8 mouse cellular contexts compared by ENCODE assay signal in genomic region chr6:7120136-7120535, GRCm38 (mm10).
DNase-seq lines count a peak whose midpoint lies in the region; ATAC-seq lines count a peak whose summit lies in the region.

No protein-coding gene starts in this region.

- no peaks in the 10 kb centered on the region for H3K27me3 ChIP-seq in forebrain, embryonic 11.5 days (ENCODE audit: control insufficient read depth, insufficient read depth, low read length)
- H3K27me3 ChIP-seq in forebrain, embryonic 12.5 days: no peaks in the 10 kb centered on the region

- no peaks in the 10 kb centered on the region for H3K4me1 ChIP-seq in forebrain, embryonic 11.5 days (replicated peaks; ENCODE audit: control insufficient read depth, insufficient read depth, low read length)
- H3K4me1 ChIP-seq in forebrain, embryonic 12.5 days: no peaks in the 10 kb centered on the region

- H3K4me2 ChIP-seq in forebrain, embryonic 11.5 days (ENCODE audit: low read depth, low read length, severe bottlenecking): no peak overlapping the region
- no peak overlapping the region for H3K4me2 ChIP-seq in forebrain, embryonic 12.5 days

- H3K9ac ChIP-seq in forebrain, embryonic 11.5 days (ENCODE audit: low read length): no peak overlapping the region
- no peak overlapping the region for H3K9ac ChIP-seq in forebrain, embryonic 12.5 days

- no peak; the same call in 1 of the 2 replicates for ATAC-seq in forebrain, embryonic 11.5 days (replicated peaks; ENCODE audit: low FRiP score)
- ATAC-seq in forebrain, embryonic 12.5 days (ENCODE audit: low FRiP score): no peak

- WGBS in forebrain, embryonic 11.5 days: 31% methylated on average over 4 of the region's 4 CpGs
- 25% methylated on average over 4 of the region's 4 CpGs for WGBS in forebrain, embryonic 12.5 days

- H3K4me3 ChIP-seq in forebrain, embryonic 11.5 days (ENCODE audit: low read depth, low read length): no peak overlapping the region
- H3K4me3 ChIP-seq in forebrain, embryonic 12.5 days (replicated peaks): no peak overlapping the region

- no peaks in the 10 kb centered on the region for H3K36me3 ChIP-seq in forebrain, embryonic 11.5 days (ENCODE audit: control insufficient read depth, insufficient read depth, low read length)
- H3K36me3 ChIP-seq in forebrain, embryonic 12.5 days (replicated peaks): no peaks in the 10 kb centered on the region

- no peaks in the 10 kb centered on the region for H3K9me3 ChIP-seq in forebrain, embryonic 11.5 days (ENCODE audit: control insufficient read depth, low read length)
- H3K9me3 ChIP-seq in forebrain, embryonic 12.5 days: no peaks in the 10 kb centered on the region

- DNase-seq in forebrain, embryonic 11.5 days (ENCODE audit: low spot score): peak; percentile 59
- DNase-seq in thymus, postnatal 0 days (ENCODE audit: low spot score): peak; percentile 24
- no peak for DNase-seq in thymus, adult 18-20 months
- peak; percentile 56 for DNase-seq in embryo, embryonic 9.5 days (ENCODE audit: extremely low spot score)
- peak; percentile 64 to 80 for DNase-seq in kidney, postnatal 36 days
- DNase-seq in lung, postnatal 10 days: peak; percentile 34
- peak; percentile 22 for DNase-seq in thymus, postnatal 14 days

- no peak overlapping the region for H3K27ac ChIP-seq in forebrain, embryonic 11.5 days (ENCODE audit: low read depth, low read length)
- no peak overlapping the region for H3K27ac ChIP-seq in forebrain, embryonic 12.5 days

Comparison
In these comparisons a context has a peak if more than half of its experiments do, and no peak if none do; other contexts are left out.
1. DNase-seq: peak in forebrain, embryonic 11.5 days (single experiment), thymus, postnatal 0 days (single experiment), embryo, embryonic 9.5 days (single experiment), kidney, postnatal 36 days (2 of 2), lung, postnatal 10 days (single experiment) and thymus, postnatal 14 days (single experiment); none in thymus, adult 18-20 months (0 of 2).